Mouse (Mus musculus): ENCODE data around the gene Ston2. TPM values are rescaled to one million over a fixed set of nuclear protein-coding genes. Genes with fewer than 3 reads are reported as not detected.
"Not testable (repeated sequence)": the region's sequence is repeated elsewhere in the genome, so short reads cannot be mapped to it uniquely, and the experiment has no call there.

Gene Ston2
- total RNA-seq, 2 experiments from 2014 or later = 14.9 to 16.9 TPM

DNA sequence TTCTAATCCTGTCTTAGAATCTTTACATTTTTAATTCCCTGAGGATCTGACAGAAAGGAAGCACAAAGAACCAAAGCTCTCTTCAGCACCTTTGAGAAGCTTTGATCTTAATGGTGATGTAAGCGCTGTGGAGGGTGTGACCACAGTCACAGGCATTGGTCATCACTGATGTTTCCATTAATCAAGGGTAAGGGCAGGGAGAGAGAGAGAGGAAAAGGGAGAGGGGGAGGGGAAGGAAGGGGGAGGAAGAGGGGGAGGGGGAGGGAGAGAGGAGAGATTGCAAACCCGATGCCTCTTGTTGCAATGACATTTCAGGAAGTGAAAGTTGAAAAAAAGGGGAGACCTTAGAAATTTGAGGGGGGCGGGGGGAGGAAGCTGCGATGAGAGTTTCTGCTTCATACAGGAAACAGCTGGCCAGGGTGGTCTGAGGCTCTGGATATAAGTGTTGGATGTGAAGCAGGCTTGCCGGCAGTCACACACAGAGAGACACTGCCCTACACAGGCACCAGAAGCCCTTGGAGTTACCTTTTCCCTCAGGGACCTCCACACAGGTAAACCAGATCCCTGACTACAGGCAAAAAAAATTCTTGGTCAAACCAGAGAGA, 31.5 kb downstream of the Ston2 start:
- DNase-seq (ENCODE audit: low spot score in 2 of 2) = no peak
- intact Hi-C loops (cut with DNase I) = no loop called here

DNA sequence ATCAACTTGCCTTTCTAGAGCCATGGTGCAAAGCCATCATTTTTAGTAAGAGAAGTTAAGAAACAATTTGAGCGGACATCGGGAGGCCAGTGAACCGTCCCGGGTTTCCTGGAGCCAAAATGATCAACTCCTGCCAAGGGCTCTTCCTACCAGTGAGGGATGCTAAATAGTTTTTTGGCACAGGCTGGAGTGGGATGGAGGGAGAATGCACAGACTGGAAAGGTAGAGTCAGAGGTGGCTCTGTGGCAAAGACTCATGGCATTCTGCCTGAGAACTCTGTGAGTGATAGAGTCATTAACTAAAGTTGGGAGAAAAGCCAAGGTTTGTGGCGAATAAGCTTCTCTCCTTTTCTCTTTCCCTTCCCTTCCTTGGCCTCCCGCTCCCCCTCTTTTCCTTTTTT, 33.6 kb downstream of the Ston2 start:
- intact Hi-C loops (cut with DNase I) = no loop called here
- DNase-seq (ENCODE audit: low spot score in 2 of 2) = no peak

DNA sequence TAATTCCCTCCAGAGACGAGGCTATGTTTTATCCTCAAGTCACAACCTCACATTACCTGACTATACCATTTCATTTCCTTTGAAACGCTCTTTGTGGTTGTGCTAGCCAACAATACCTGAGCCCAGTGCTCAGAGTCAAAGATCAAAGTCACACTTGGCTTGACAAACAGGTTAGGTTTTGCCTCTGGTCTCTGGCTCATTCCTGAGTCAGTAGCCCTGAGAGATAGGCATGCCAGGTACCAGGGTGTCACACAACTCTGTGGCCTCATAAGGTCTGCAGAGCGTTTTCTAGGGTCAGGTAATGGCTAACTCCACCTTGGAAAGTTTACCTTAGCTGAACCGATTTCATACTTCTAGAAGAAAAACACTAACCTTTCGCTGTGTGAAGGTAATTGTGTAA, 35.5 kb downstream of the Ston2 start:
- intact Hi-C loops (cut with DNase I) = no loop called here
- no peak for DNase-seq (ENCODE audit: low spot score in 2 of 2)

DNA sequence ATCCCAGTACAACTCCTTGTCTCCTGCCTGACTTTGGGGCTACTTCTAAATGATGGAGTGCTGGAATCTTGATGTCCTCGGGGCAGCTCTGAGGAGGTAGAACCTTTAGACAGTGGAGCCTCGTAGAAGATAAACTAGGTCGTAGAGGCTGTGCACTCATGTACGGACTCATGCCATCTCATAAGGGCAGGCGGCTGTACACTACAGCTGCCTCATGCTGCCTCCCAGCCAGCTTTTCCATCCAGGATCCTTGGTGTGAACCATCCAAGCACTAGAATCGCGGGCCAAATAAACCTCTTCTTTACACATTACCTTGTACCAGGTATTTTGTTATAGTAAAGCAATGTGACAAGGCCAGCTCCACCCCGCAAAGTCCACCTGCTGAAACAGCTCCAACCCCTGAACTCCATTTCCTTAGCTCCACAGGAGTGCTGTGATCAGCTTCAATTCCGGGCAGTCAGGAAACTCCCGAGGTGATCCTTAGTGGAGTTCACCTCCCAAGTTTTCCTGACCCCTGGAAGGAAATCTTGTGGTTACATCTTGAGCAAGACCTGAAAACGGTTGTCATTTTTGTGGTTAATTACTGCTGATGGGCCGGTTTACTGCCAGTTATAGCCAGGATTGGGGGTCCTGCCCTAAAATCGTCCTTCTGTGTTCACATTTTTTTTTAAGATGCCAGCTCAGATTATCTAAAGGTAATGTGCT, 36.1 kb downstream of the Ston2 start:
- no peak for DNase-seq (ENCODE audit: low spot score in 2 of 2)
- intact Hi-C loops (cut with DNase I) = no loop called here

- intact Hi-C loops (cut with DNase I) = no loop called here
- no peak for DNase-seq (ENCODE audit: low spot score in 2 of 2)
These were observed 38.5 kb downstream of the Ston2 start for GRCm38 (mm10) chr12:91749543-91750184.

GRCm38 (mm10) chr12:91748241-91748865, 39.8 kb downstream of the Ston2 start:
- DNase-seq (ENCODE audit: low spot score in 2 of 2) = peak; percentile 67 to 71
- intact Hi-C loops (cut with DNase I) = no loop called here

- intact Hi-C loops (cut with DNase I); DNase-seq (ENCODE audit: low spot score in 2 of 2): not testable (repeated sequence)
These were observed 41.3 kb downstream of the Ston2 start for GRCm38 (mm10) chr12:91746839-91747238.

DNA sequence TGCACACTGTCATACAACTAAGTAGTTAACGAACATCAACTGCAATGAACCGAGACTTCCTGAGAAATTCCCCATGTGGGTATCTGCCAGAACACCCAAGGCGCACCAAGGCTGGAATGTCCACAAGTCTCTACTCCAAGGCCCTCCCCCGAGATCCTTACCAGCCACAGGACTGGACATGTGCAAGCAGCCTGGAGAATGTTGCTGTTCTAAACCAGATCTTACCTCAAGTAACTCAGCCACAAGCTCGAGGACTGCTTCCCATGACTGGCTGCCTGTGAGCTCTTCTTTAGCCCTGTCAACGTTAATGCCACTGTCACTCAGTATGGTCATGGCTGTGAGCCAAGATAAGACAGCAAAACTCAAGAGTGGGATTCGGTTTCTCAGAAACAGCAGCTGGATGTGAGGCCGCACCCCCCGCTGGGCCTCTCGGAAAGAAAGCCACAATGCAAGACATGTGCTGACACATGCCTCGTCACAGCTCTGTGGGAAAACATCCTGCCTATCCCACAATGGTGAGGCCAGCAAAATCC, 42.4 kb downstream of the Ston2 start:
- no peak for DNase-seq (ENCODE audit: low spot score in 2 of 2)
- intact Hi-C loops (cut with DNase I) = no loop called here

GRCm38 (mm10) chr12:91744091-91744490, 44.1 kb downstream of the Ston2 start:
- no peak for DNase-seq (ENCODE audit: low spot score in 2 of 2)
- intact Hi-C loops (cut with DNase I) = no loop called here

DNA sequence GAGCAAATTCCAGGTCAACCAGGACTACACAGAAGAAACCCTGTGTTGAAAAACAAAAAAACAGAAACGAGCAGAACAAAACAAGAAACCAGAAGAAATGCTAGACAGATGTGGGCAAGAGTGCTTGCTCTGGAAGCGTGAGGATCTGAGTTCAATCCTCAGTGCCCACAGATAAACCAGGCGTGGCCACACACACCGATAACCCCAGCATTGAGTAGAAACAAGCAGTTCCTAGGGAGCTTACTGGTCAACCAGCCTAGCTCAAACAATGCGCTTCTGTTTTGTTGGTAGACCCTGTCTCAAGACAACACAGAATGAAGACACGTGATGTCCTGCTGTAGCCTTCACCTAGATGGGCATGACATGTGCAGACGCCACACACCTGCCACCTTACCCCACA, 45.3 kb downstream of the Ston2 start:
- DNase-seq (ENCODE audit: low spot score in 2 of 2) = no peak
- intact Hi-C loops (cut with DNase I) = no loop called here

DNA sequence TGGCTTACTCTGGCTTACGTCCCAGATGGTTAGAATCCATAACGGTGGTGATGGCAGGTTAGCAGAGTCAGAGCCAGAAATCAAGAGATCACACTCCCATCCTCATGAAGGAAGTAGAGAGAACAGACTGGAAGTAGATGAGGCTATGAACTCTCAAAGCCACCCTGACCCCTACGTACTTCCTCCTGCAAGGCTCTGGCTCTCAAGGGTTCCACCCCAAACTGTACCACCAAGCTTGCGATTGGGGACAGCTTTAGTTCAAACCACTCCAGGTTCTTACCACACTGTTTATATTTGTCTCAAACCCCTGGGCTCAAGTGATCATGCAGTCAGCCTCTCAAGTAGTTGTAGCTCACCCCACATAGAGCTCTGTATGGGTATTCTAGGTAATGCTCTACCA, 49.8 kb downstream of the Ston2 start:
- DNase-seq (ENCODE audit: low spot score in 2 of 2) = no peak
- intact Hi-C loops (cut with DNase I) = no loop called here

- no peak for DNase-seq (ENCODE audit: low spot score in 2 of 2)
- intact Hi-C loops (cut with DNase I) = no loop called here
These were observed 51.8 kb downstream of the Ston2 start for GRCm38 (mm10) chr12:91736221-91736980.

- no peak for DNase-seq (ENCODE audit: low spot score in 2 of 2)
- intact Hi-C loops (cut with DNase I) = loop anchor here (5.0 kb wide), 1 partner anchor 43 kb away; no protein-coding TSS in a partner anchor
These were observed 53.8 kb downstream of the Ston2 start for GRCm38 (mm10) chr12:91734246-91735027.

DNA sequence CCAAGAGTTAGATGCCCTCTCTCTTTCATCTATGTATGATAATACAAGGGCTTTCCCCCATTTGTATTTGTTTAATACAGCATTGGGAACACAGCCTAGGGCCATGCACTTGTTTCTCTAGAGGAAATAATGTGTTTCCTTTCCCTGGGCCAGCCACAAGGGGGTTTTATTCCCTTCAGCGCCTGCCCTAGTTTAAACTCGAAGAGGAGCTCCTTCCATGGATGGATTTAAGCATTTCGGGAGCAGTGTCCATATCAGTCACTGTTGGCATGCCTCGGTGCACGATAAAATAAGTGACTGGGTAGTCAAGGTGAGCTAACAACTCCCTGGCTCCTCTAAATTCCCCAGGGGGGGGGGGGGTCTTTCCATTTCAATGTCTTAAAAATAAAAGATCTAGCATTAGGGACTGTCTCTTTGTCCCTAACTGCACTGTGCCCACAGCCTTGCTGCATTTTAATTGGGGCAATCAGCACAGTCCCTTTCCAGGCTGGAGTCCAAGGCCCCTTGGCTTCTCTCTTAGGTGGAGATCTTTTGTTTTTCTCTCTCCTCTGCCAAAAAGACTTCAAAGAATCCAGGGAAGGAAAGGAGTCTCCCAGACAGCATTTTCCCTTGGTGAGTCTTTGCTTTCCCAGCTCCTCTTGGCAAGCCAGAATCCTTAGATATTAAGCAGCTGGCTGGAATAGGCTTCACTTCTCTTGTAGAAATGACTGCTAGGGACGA, 55.3 kb downstream of the Ston2 start:
- intact Hi-C loops (cut with DNase I) = loop anchor here (5.0 kb wide), 1 partner anchor 44 kb away; no protein-coding TSS in a partner anchor
- DNase-seq (ENCODE audit: low spot score in 2 of 2) = no peak

GRCm38 (mm10) chr12:91726202-91726601, 62.0 kb downstream of the Ston2 start:
- no peak for DNase-seq (ENCODE audit: low spot score in 2 of 2)
- intact Hi-C loops (cut with DNase I) = no loop called here

GRCm38 (mm10) chr12:91723912-91724311, 64.3 kb downstream of the Ston2 start:
- DNase-seq (ENCODE audit: low spot score in 2 of 2) = no peak
- intact Hi-C loops (cut with DNase I) = no loop called here

- intact Hi-C loops (cut with DNase I) = no loop called here
These were observed 69.1 kb downstream of the Ston2 start for GRCm38 (mm10) chr12:91719134-91719533.

GRCm38 (mm10) chr12:91715686-91716085, 72.5 kb downstream of the Ston2 start:
- intact Hi-C loops (cut with DNase I) = no loop called here
- no peak for DNase-seq (ENCODE audit: low spot score in 2 of 2)

More at GRCm38 (mm10) chr12:91719134-91719533, 69.1 kb downstream of the Ston2 start:
- DNase-seq (ENCODE audit: low spot score in 2 of 2) = no peak
